In the genomic region with DNA sequence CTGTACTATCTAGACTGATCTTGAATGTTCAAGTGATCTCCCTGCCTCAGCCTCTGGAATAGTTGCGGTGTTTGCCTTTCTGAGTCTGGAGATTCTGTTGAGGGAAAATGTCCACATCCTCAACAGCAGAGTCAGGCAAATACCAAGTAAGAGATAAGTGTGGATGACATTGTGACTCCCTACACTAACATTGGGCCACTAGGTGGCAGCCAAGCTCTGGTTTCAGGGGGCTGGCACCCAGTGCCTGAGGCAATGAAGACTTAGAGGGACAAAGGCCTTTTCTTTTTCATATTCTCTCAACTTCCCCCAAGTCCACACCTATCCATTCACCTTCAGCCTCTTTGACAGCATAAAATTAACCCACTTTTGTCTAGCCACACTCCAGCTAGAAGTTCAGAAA, we compare ENCODE assay signal across 9 mouse cellular contexts. TPM values are rescaled to one million over a fixed set of nuclear protein-coding genes. Genes with fewer than 3 reads are reported as not detected.
DNase-seq lines count a peak whose midpoint lies in the region; ATAC-seq and TF ChIP-seq lines count a peak whose summit lies in the region.
"Had no signal": no experiment of that assay in that cellular context is flagged by ENCODE, and none has a peak within 500 bp of the region (broad histone marks: within the 10 kb centered on the region; RNA-seq: fewer than 3 reads in every experiment).

No protein-coding gene starts in this region.

- peak; percentile 62; the same call in 1 of the 2 replicates for TF ChIP-seq CTCF in G1E (IDR thresholded peaks at IDR 0.05; ENCODE audit: low read depth, low read length)

- no peak overlapping the region for H3K27ac ChIP-seq in forebrain, embryonic 14.5 days (ENCODE audit: low read depth, low read length)
- no peak overlapping the region for H3K27ac ChIP-seq in lung, embryonic 15.5 days
- H3K27ac ChIP-seq: limb, embryonic 13.5 days had no signal

- H3K4me3 ChIP-seq in G1E (ENCODE audit: low read depth, low read length) = no peak overlapping the region
- no peak overlapping the region for H3K4me3 ChIP-seq in forebrain, embryonic 14.5 days (ENCODE audit: low read depth, low read length)
- no peak overlapping the region for H3K4me3 ChIP-seq in lung, embryonic 15.5 days
- H3K4me3 ChIP-seq: limb, embryonic 13.5 days had no signal

- H3K9ac ChIP-seq in forebrain, embryonic 14.5 days (ENCODE audit: low read length) = no peak overlapping the region
- no peak overlapping the region for H3K9ac ChIP-seq in lung, embryonic 15.5 days
- H3K9ac ChIP-seq: limb, embryonic 13.5 days had no signal

- intact Hi-C loops in heart, postnatal 36 days (cut with DNase I) = loop anchor here (1.0 to 2.0 kb wide), 4 partner anchors 42 to 314 kb away; a partner anchor contains a TSS

- peaks cover 16% of the 10 kb centered on the region for H3K27me3 ChIP-seq in G1E (ENCODE audit: insufficient read depth, low read length)
- H3K27me3 ChIP-seq in forebrain, embryonic 14.5 days (replicated peaks; ENCODE audit: control insufficient read depth, insufficient read depth, low read length) = no peaks in the 10 kb centered on the region
- no peaks in the 10 kb centered on the region for H3K27me3 ChIP-seq in lung, embryonic 15.5 days
- H3K27me3 ChIP-seq: limb, embryonic 13.5 days had no signal

- 20% methylated on average over 1 of the region's 1 CpGs for WGBS in forebrain, embryonic 14.5 days
- WGBS in lung, embryonic 15.5 days = 35% methylated on average over 1 of the region's 1 CpGs

- no peaks in the 10 kb centered on the region for H3K36me3 ChIP-seq in G1E (replicated peaks)
- no peaks in the 10 kb centered on the region for H3K36me3 ChIP-seq in forebrain, embryonic 14.5 days (ENCODE audit: control insufficient read depth, insufficient read depth, low read length)
- H3K36me3 ChIP-seq in lung, embryonic 15.5 days = no peaks in the 10 kb centered on the region
- H3K36me3 ChIP-seq: limb, embryonic 13.5 days had no signal

- H3K9me3 ChIP-seq in G1E (replicated peaks) = no peaks in the 10 kb centered on the region
- no peaks in the 10 kb centered on the region for H3K9me3 ChIP-seq in forebrain, embryonic 14.5 days (replicated peaks; ENCODE audit: control insufficient read depth, low read length)
- no peaks in the 10 kb centered on the region for H3K9me3 ChIP-seq in lung, embryonic 15.5 days
- H3K9me3 ChIP-seq: limb, embryonic 13.5 days had no signal

- no peak overlapping the region for H3K4me2 ChIP-seq in forebrain, embryonic 14.5 days (ENCODE audit: low read length)
- no peak overlapping the region for H3K4me2 ChIP-seq in lung, embryonic 15.5 days
- H3K4me2 ChIP-seq: limb, embryonic 13.5 days had no signal

- peak; percentile 52 for DNase-seq in G1E (ENCODE audit: low spot score)
- DNase-seq in c-Kit-positive CD71-positive TER-119-positive erythroid progenitor cells, embryonic 14.5 days (ENCODE audit: low spot score) = peak; percentile 59
- DNase-seq in forebrain, embryonic 14.5 days (ENCODE audit: low spot score) = peak; percentile 91
- DNase-seq in heart, postnatal 36 days = peak; percentile 86 to 91
- peak; percentile 73 to 90 for DNase-seq in layer of hippocampus, adult 18-20 months (ENCODE audit: low spot score in 2 of 2)
- peak; percentile 81 for DNase-seq in ovary, postnatal 36 days (ENCODE audit: low spot score)
- DNase-seq in thymus, postnatal 10 days (ENCODE audit: low spot score in 2 of 2) = peak; percentile 52 to 86

- no peaks in the 10 kb centered on the region for H3K4me1 ChIP-seq in G1E (ENCODE audit: insufficient read depth, low read depth, low read length)
- no peaks in the 10 kb centered on the region for H3K4me1 ChIP-seq in forebrain, embryonic 14.5 days (ENCODE audit: control insufficient read depth, insufficient read depth, low read length)
- H3K4me1 ChIP-seq in lung, embryonic 15.5 days = no peaks in the 10 kb centered on the region; the same call in 1 of the 2 replicates
- H3K4me1 ChIP-seq: limb, embryonic 13.5 days had no signal

- 0 out of 2 replicates have a peak, but pooled peaks have one; percentile 28 for ATAC-seq in G1E (ENCODE audit: extremely low read depth, insufficient number of reproducible peaks, low FRiP score, poor library complexity, severe bottlenecking)
- peak; percentile 72; the same call in 1 of the 2 replicates for ATAC-seq in forebrain, embryonic 14.5 days
- ATAC-seq in lung, embryonic 15.5 days (ENCODE audit: borderline replicate concordance, extremely low read depth, low FRiP score, low TSS enrichment) = peak; percentile 65; the same call in 1 of the 2 replicates

RNA-seq across cellular contexts. Expression of a gene that starts 15.6 kb away (rescaled TPM):
- total RNA-seq in G1E (2014; fragmentation: Nextera tagmentation) = not detected in 2 replicates
- 0.11 TPM in 1 of 2 replicates, not detected in the other for total RNA-seq in G1E (2017)
- not detected in 2 replicates for polyA plus RNA-seq in G1E (2012)
- 0.44 and 0.59 TPM in 2 replicates for polyA plus RNA-seq in forebrain, embryonic 14.5 days (2014; fragmentation: Nextera tagmentation; extraction: Ambion mirVana)
- not detected for total RNA-seq in heart, postnatal 36 days (2021)
- total RNA-seq in layer of hippocampus, adult 18-20 months (2021) = 1 to 10 TPM; 2.3 to 2.9 TPM
- 0.44 and 0.50 TPM in 2 replicates for polyA plus RNA-seq in lung, embryonic 15.5 days (2015; fragmentation: Nextera tagmentation; extraction: Ambion mirVana)

RNA-seq across cellular contexts. Expression of a gene that starts 20.3 kb away (rescaled TPM):
- total RNA-seq in G1E (2014; fragmentation: Nextera tagmentation) (17.4 and 22.7 TPM in 2 replicates), G1E (2017) (13.4 and 13.8 TPM in 2 replicates)
- 2.1 and 2.7 TPM in 2 replicates for polyA plus RNA-seq in G1E (2012)
- 52.3 and 56.2 TPM in 2 replicates for polyA plus RNA-seq in forebrain, embryonic 14.5 days (2014; fragmentation: Nextera tagmentation; extraction: Ambion mirVana)
- 10 to 100 TPM; 18.6 to 20.3 TPM for total RNA-seq in heart, postnatal 36 days (2021)
- 10 to 100 TPM; 30.2 to 32.2 TPM for total RNA-seq in layer of hippocampus, adult 18-20 months (2021)
- 29.3 and 32.6 TPM in 2 replicates for polyA plus RNA-seq in lung, embryonic 15.5 days (2015; fragmentation: Nextera tagmentation; extraction: Ambion mirVana)

RNA-seq across cellular contexts. Expression of a gene that starts 32.1 kb away (rescaled TPM):
- not detected in 2 replicates for total RNA-seq in G1E (2014; fragmentation: Nextera tagmentation)
- 0.05 and 0.06 TPM in 2 replicates for total RNA-seq in G1E (2017)
- polyA plus RNA-seq in G1E (2012) = not detected in 2 replicates
- 1.4 and 2.1 TPM in 2 replicates for polyA plus RNA-seq in forebrain, embryonic 14.5 days (2014; fragmentation: Nextera tagmentation; extraction: Ambion mirVana)
- 10 to 100 TPM; 15.7 to 25.8 TPM for total RNA-seq in heart, postnatal 36 days (2021)
- total RNA-seq in layer of hippocampus, adult 18-20 months (2021) = 10 to 100 TPM; 79.2 to 82.5 TPM
- 1.5 TPM in 2 replicates for polyA plus RNA-seq in lung, embryonic 15.5 days (2015; fragmentation: Nextera tagmentation; extraction: Ambion mirVana)

RNA-seq across cellular contexts. Expression of a gene that starts 42.0 kb away (rescaled TPM):
- total RNA-seq in G1E (2014; fragmentation: Nextera tagmentation) (not detected in 2 replicates), G1E (2017) (not detected in 2 replicates)
- polyA plus RNA-seq in G1E (2012) = not detected in 2 replicates
- 42.0 and 49.1 TPM in 2 replicates for polyA plus RNA-seq in forebrain, embryonic 14.5 days (2014; fragmentation: Nextera tagmentation; extraction: Ambion mirVana)
- 10 to 100 TPM; 37.6 to 43.8 TPM for total RNA-seq in heart, postnatal 36 days (2021)
- total RNA-seq in layer of hippocampus, adult 18-20 months (2021) = 100 to 1,000 TPM; 194 to 199 TPM
- 99.2 and 102 TPM in 2 replicates for polyA plus RNA-seq in lung, embryonic 15.5 days (2015; fragmentation: Nextera tagmentation; extraction: Ambion mirVana)

Comparison
In these comparisons a context has a peak if more than half of its experiments do, and no peak if none do; other contexts are left out.
1. RNA of a gene that starts 32.1 kb away (total RNA-seq): 79.2 to 82.5 TPM in layer of hippocampus, adult 18-20 months and 15.7 to 25.8 TPM in heart, postnatal 36 days; 0.05 to 0.06 TPM in G1E; every median in the first group is over 10 times any median in the second.
2. Peak in every context shown above with its lines, with median percentiles within 50 percentile points of each other: ATAC-seq and DNase-seq.